Mouse (Mus musculus) stomach, postnatal 0 days (tissue): ENCODE data around the gene 2200002D01Rik. TPM values are rescaled to one million over a fixed set of nuclear protein-coding genes. Genes with fewer than 3 reads are reported as not detected.
"Not testable (repeated sequence)": the region's sequence is repeated elsewhere in the genome, so short reads cannot be mapped to it uniquely, and the experiment has no call there.

Source experiments
- ATAC-seq: fragments of 200-750 bp; cut with Nextera tagmentation; 2 replicates; pipeline ENCODE4 v1.8.0; 2017; ENCODE audit not compliant: low FRiP score, low TSS enrichment
- DNase-seq: peaks from one replicate; pipeline ENCODE4 v3.0.0-alpha.2; 2016; ENCODE audit warnings: low spot score
- H3K27ac ChIP-seq: fragments of 300-500 bp; sonication (generic); replicated peaks from 2 replicates; pipeline ENCODE4 v1.5.1; 2014; ENCODE audit warnings: mild to moderate bottlenecking, control low read depth
- H3K27me3 ChIP-seq: fragments of 300-500 bp; sonication (generic); 2 replicates; pipeline ENCODE4 v1.6.1; 2014; ENCODE audit warnings: low read length; ENCODE audit not compliant: control insufficient read depth, insufficient read depth
- H3K36me3 ChIP-seq: fragments of 300-500 bp; sonication (generic); 2 replicates; pipeline ENCODE4 v1.6.1; 2014; ENCODE audit warnings: low read length, mixed read lengths; ENCODE audit not compliant: control insufficient read depth, insufficient read depth
- H3K4me1 ChIP-seq: fragments of 300-500 bp; sonication (generic); replicated peaks from 2 replicates; pipeline ENCODE4 v1.6.1; 2014; ENCODE audit warnings: antibody characterized with exemption; ENCODE audit not compliant: control insufficient read depth, insufficient read depth
- H3K4me2 ChIP-seq: fragments of 300-500 bp; sonication (generic); replicated peaks from 2 replicates; pipeline ENCODE4 v1.6.1; 2014; ENCODE audit warnings: low read depth, mild to moderate bottlenecking, control low read depth, moderate library complexity
- H3K4me3 ChIP-seq: fragments of 300-500 bp; sonication (generic); 2 replicates; pipeline ENCODE4 v1.5.1; 2014; ENCODE audit warnings: low read depth, low read length, control low read depth
- H3K9ac ChIP-seq: fragments of 300-500 bp; sonication (generic); 2 replicates; pipeline ENCODE4 v1.6.1; 2014; ENCODE audit warnings: mild to moderate bottlenecking, low read length, control low read depth, mixed read lengths
- H3K9me3 ChIP-seq: fragments of 300-500 bp; sonication (generic); 2 replicates; pipeline ENCODE4 v1.6.1; 2016; ENCODE audit warnings: low read length; ENCODE audit not compliant: control insufficient read depth
- CTCF ChIP-seq: IDR thresholded peaks from 2 replicates; pipeline ENCODE4 v1.5.1; 2016; ENCODE audit warnings: antibody characterized with exemption, low read depth, mild to moderate bottlenecking, moderate library complexity
- EP300 ChIP-seq: optimal IDR thresholded peaks from 2 replicates; pipeline ENCODE3; 2016; ENCODE audit warnings: antibody characterized with exemption
- WGBS: fragments of 180-500 bp; shearing (Covaris S2); extraction: QIAGEN DNeasy Blood & Tissue Kit; methylation state at CpG from one replicate; pipeline ENCODE4 v1.1.7; 2014; 5-methylcytosine and 5-hydroxymethylcytosine counted together
- polyA plus RNA-seq: library from polyadenylated mRNA; unstranded; fragments of >200 nt; fragmentation: Nextera tagmentation; extraction: Ambion mirVana; gene quantifications from 2 replicates; pipeline ENCODE4 v1.2.1, GENCODE M21; 2015

2200002D01Rik gene
- polyA plus RNA-seq, 1 experiment from 2014 or later, result 201 TPM

- Histone ChIP-seq H3K9ac (0 out of 2 replicates have a peak overlapping the region, but pooled peaks have one; percentile 38), H3K4me1 (no peaks in the 10 kb centered on the region), H3K4me2 (peak overlapping the region; percentile 46), H3K36me3 (0 out of 2 replicates have a peak, but pooled peaks cover 2% of the 10 kb centered on the region), H3K9me3 (no peaks in the 10 kb centered on the region), H3K4me3 (peak overlapping the region; percentile 48), H3K27ac (peak overlapping the region; percentile 35; the same call in 1 of the 2 replicates), H3K27me3 (no peaks in the 10 kb centered on the region)
- 76% methylated on average over 21 of the region's 21 CpGs for WGBS
- DNase-seq (no peak), ATAC-seq (no peak)
- no peak for TF ChIP-seq CTCF
- TF ChIP-seq EP300, result no peak
Measured at GRCm38 (mm10) chr7:29246619-29247313, 1.5 kb downstream of the 2200002D01Rik start.

- Histone ChIP-seq H3K27ac (no peak overlapping the region), H3K4me3 (no peak overlapping the region), H3K4me1 (no peaks in the 10 kb centered on the region), H3K4me2 (no peak overlapping the region), H3K27me3 (no peaks in the 10 kb centered on the region), H3K9ac (no peak overlapping the region), H3K9me3 (no peaks in the 10 kb centered on the region), H3K36me3 (0 out of 2 replicates have a peak, but pooled peaks cover 2% of the 10 kb centered on the region)
- no peak for TF ChIP-seq CTCF
- no peak for TF ChIP-seq EP300
- no peak for ATAC-seq
- WGBS, result 46% methylated on average over 5 of the region's 5 CpGs
- no peak for DNase-seq
Measured at GRCm38 (mm10) chr7:29246015-29246414, 2.3 kb downstream of the 2200002D01Rik start.

GRCm38 (mm10) chr7:29244732-29245416 is 3.4 kb downstream of the 2200002D01Rik start:
- 90% methylated on average over 7 of the region's 7 CpGs for WGBS
- ATAC-seq, result no peak
- H3K9me3 ChIP-seq, result no peaks in the 10 kb centered on the region
- H3K27me3 ChIP-seq, result no peaks in the 10 kb centered on the region
- 0 out of 2 replicates have a peak, but pooled peaks cover 2% of the 10 kb centered on the region for H3K36me3 ChIP-seq
- no peaks in the 10 kb centered on the region for H3K4me1 ChIP-seq
- TF ChIP-seq CTCF (peak; percentile 76), EP300 (no peak)
- H3K4me3 ChIP-seq, result no peak overlapping the region
- H3K9ac ChIP-seq, result no peak overlapping the region
- no peak overlapping the region for H3K27ac ChIP-seq
- H3K4me2 ChIP-seq, result no peak overlapping the region
- DNase-seq, result no peak

GRCm38 (mm10) chr7:29238019-29238967 is 10.0 kb downstream of the 2200002D01Rik start, which contains the start of gene Yif1b:
Gene Yif1b (plus strand): TSS chr7:29238329.
- peak; percentile 99 for DNase-seq
- Histone ChIP-seq H3K4me3 (peak within 1 kb of the TSS; percentile 58), H3K27me3 (no peaks in the 10 kb centered on the region), H3K27ac (peak within 1 kb of the TSS; percentile 88), H3K9me3 (no peaks in the 10 kb centered on the region), H3K36me3 (no peaks in the 10 kb centered on the region), H3K4me1 (no peaks in the 10 kb centered on the region; the same call in 1 of the 2 replicates), H3K9ac (peak within 1 kb of the TSS; percentile 75), H3K4me2 (peak within 1 kb of the TSS; percentile 78)
- TF ChIP-seq EP300 (peak; percentile 92), CTCF (peak; percentile 39; the same call in 1 of the 2 replicates)
- ATAC-seq, result peak; percentile 94
- under 1% methylated on average over 60 of the region's 60 CpGs for WGBS

- not testable (repeated sequence) for DNase-seq, H3K4me1 ChIP-seq, H3K36me3 ChIP-seq, H3K27me3 ChIP-seq, ATAC-seq, H3K9me3 ChIP-seq
- Histone ChIP-seq H3K4me3 (peak overlapping the region; percentile 27; the same call in 1 of the 2 replicates), H3K27ac (peak overlapping the region; percentile 88), H3K4me2 (peak overlapping the region; percentile 44), H3K9ac (peak overlapping the region; percentile 48; the same call in 1 of the 2 replicates)
- WGBS, result 28% methylated on average over 6 of the region's 6 CpGs
Measured at GRCm38 (mm10) chr7:29237596-29237995, 10.7 kb downstream of the 2200002D01Rik start.
